Mouse (Mus musculus): ENCODE measurements around the gene Mrps18c.

Gene Mrps18c

GRCm38 (mm10) chr5:100826531-100826930, 28.1 kb downstream of the Mrps18c start:
- no peak for DNase-seq (ENCODE audit: low spot score in 2 of 2)

- DNase-seq (ENCODE audit: low spot score in 2 of 2) = no peak
Observed at GRCm38 (mm10) chr5:100828701-100829100, 30.3 kb downstream of the Mrps18c start.

GRCm38 (mm10) chr5:100832680-100833079, 34.3 kb downstream of the Mrps18c start:
- no peak for DNase-seq (ENCODE audit: low spot score in 2 of 2)

GRCm38 (mm10) chr5:100833841-100834240, 35.4 kb downstream of the Mrps18c start:
- no peak for DNase-seq (ENCODE audit: low spot score in 2 of 2)

- no peak for DNase-seq (ENCODE audit: low spot score in 2 of 2)
Observed at GRCm38 (mm10) chr5:100835862-100836538, 37.6 kb downstream of the Mrps18c start.

- DNase-seq (ENCODE audit: low spot score in 2 of 2) = no peak
Observed at GRCm38 (mm10) chr5:100837907-100838306, 39.5 kb downstream of the Mrps18c start.

GRCm38 (mm10) chr5:100844485-100844884, 46.1 kb downstream of the Mrps18c start:
- DNase-seq (ENCODE audit: low spot score in 2 of 2) = no peak

- DNase-seq (ENCODE audit: low spot score in 2 of 2) = peak in 1 of 2 experiments; percentile 4
Observed at GRCm38 (mm10) chr5:100845485-100845847, 47.0 kb downstream of the Mrps18c start, which contains the start of gene Gpat3. Gpat3 (plus strand) TSS chr5:100845713.

- peak; percentile 44 to 64 for DNase-seq (ENCODE audit: low spot score in 2 of 2)
Observed at GRCm38 (mm10) chr5:100845848-100846598, 47.6 kb downstream of the Mrps18c start.

- DNase-seq (ENCODE audit: low spot score in 2 of 2) = no peak
Observed at GRCm38 (mm10) chr5:100846599-100846920, 48.1 kb downstream of the Mrps18c start.

GRCm38 (mm10) chr5:100847143-100847542, 48.7 kb downstream of the Mrps18c start:
- no peak for DNase-seq (ENCODE audit: low spot score in 2 of 2)

- no peak for DNase-seq (ENCODE audit: low spot score in 2 of 2)
Observed at GRCm38 (mm10) chr5:100853963-100854362, 55.5 kb downstream of the Mrps18c start.
